13 mouse cellular contexts compared by ENCODE assay signal in the genomic region with DNA sequence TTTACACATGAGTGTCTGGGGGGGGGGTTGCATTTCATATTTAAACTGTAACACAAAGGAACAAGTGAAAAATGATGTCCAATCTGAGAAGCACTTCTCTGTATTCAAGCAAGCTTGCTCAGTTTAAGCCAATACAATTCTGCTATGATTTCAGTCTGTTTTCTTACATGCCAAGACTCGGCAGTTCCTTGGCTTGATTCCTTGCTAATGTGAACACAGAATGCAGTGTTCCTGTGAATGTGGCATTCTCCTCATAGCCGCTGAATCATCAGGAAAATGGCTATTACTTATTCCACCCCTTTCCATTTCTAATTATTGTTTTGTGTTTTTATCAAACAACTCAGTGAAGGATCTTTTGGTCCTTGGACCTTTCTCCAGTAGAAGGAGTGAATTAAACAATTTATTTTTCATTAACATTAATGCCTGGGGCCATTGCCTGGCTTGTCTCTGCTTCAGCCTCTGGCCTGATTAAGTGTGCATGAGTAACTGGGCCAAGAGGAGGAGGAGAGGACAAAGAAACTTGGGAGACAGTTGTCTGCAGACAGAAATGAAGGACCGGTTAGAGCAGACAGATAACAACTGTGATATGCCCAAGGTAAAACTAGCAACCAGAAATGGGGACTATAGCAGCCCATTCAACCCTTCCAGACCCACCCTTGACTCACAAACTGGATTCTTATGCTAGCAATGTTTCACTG.
A peak's percentile ranks its signal among the peaks of the same experiment; 100 is the strongest.
DNase-seq lines count a peak whose midpoint lies in the region; ATAC-seq and TF ChIP-seq lines count a peak whose summit lies in the region.
"Had no signal": no experiment of that assay in that cellular context is flagged by ENCODE, and none has a peak within 500 bp of the region (broad histone marks: within the 10 kb centered on the region; RNA-seq: fewer than 3 reads in every experiment).

No protein-coding gene starts in this region.

- no peaks in the 10 kb centered on the region for H3K36me3 ChIP-seq in heart, adult 2 months (ENCODE audit: control insufficient read depth, insufficient read depth, low read length)
- H3K36me3 ChIP-seq: embryonic facial prominence, embryonic 12.5 days; heart, embryonic 15.5 days; limb, embryonic 15.5 days had no signal

- H3K4me3 ChIP-seq in heart, adult 2 months = no peak overlapping the region
- H3K4me3 ChIP-seq: embryonic facial prominence, embryonic 12.5 days; gastrocnemius, adult 2 months; heart, embryonic 15.5 days; limb, embryonic 15.5 days had no signal

- TF ChIP-seq POLR2A in heart, adult 2 months (IDR thresholded peaks at IDR 0.05; ENCODE audit: insufficient read depth, low read depth, low read length) = no peak

- 68% methylated on average over 3 of the region's 3 CpGs for WGBS in heart, adult 2 months

- TF ChIP-seq EP300 in heart, adult 2 months (IDR thresholded peaks at IDR 0.05; ENCODE audit: insufficient read depth, low read depth, low read length) = no peak

- H3K9ac ChIP-seq in heart, adult 2 months (ENCODE audit: low read depth, low read length) = no peak overlapping the region
- H3K9ac ChIP-seq: embryonic facial prominence, embryonic 12.5 days; heart, embryonic 15.5 days; limb, embryonic 15.5 days had no signal

- TF ChIP-seq CTCF in heart, adult 2 months (IDR thresholded peaks at IDR 0.05) = no peak

- H3K4me1 ChIP-seq in heart, adult 2 months (ENCODE audit: control insufficient read depth, insufficient read depth, low read length) = no peaks in the 10 kb centered on the region
- H3K4me1 ChIP-seq: embryonic facial prominence, embryonic 12.5 days; heart, embryonic 15.5 days; limb, embryonic 15.5 days had no signal

- peak; percentile 52; the same call in 1 of the 2 replicates for ATAC-seq in cerebellum, adult (ENCODE audit: insufficient number of reproducible peaks, low FRiP score, low TSS enrichment)

- DNase-seq in cerebellum, postnatal 4 days (ENCODE audit: low spot score in 2 of 2) = no peak
- DNase-seq in left cerebral cortex, adult 18-20 months (ENCODE audit: low spot score in 2 of 2) = peak; percentile 33 to 36
- no peak for DNase-seq in left cerebral cortex, postnatal 4 days
- peak; percentile 84 for DNase-seq in cerebellum, adult 9-10 months
- peak; percentile 45 to 88 for DNase-seq in left cerebral cortex, postnatal 14 days (ENCODE audit: low spot score in 2 of 2)
- DNase-seq in urinary bladder, postnatal 36 days (ENCODE audit: low spot score in 2 of 2) = no peak
- no peak for DNase-seq in heart, adult 2 months
- DNase-seq: gastrocnemius, adult 2 months; kidney, postnatal 25 days had no signal

- H3K79me2 ChIP-seq in heart, adult 2 months (replicated peaks; ENCODE audit: control insufficient read depth, insufficient read depth, low read length) = no peaks in the 10 kb centered on the region

- no peaks in the 10 kb centered on the region for H3K27me3 ChIP-seq in heart, adult 2 months (ENCODE audit: control insufficient read depth, insufficient read depth, low read length)
- H3K27me3 ChIP-seq: embryonic facial prominence, embryonic 12.5 days; heart, embryonic 15.5 days; limb, embryonic 15.5 days had no signal

- H3K27ac ChIP-seq in heart, adult 2 months = no peak overlapping the region
- H3K27ac ChIP-seq: embryonic facial prominence, embryonic 12.5 days; gastrocnemius, adult 2 months; heart, embryonic 15.5 days; limb, embryonic 15.5 days had no signal

- intact Hi-C loops in left cerebral cortex, postnatal 4 days (cut with DNase I) = no loop called here
- intact Hi-C loops in left cerebral cortex, postnatal 14 days (cut with DNase I) = no loop called here
- intact Hi-C loops in heart, adult 2 months (cut with DNase I) = no loop called here

Comparison
In these comparisons a context has a peak if more than half of its experiments do, and no peak if none do; other contexts are left out.
1. DNase-seq: peak in left cerebral cortex, adult 18-20 months (2 of 2), cerebellum, adult 9-10 months (single experiment) and left cerebral cortex, postnatal 14 days (2 of 2); none in cerebellum, postnatal 4 days (0 of 2), left cerebral cortex, postnatal 4 days (single experiment), urinary bladder, postnatal 36 days (0 of 2) and heart, adult 2 months (0 of 2).